Mouse (Mus musculus) heart, adult 9 months (tissue): ENCODE results near the gene Tet3.

Source experiments
- DNase-seq, 2 experiments: peaks; one replicate each; pipeline ENCODE4 v3.0.0; 2022; ENCODE audit warnings: low spot score in 2 of 2

Gene Tet3

GRCm38 (mm10) chr6:83478628-83479027 is 19.7 kb upstream of the Tet3 start:
- no peak for DNase-seq

GRCm38 (mm10) chr6:83478217-83478616 is 19.3 kb upstream of the Tet3 start:
- no peak for DNase-seq

GRCm38 (mm10) chr6:83475431-83475830 is 16.5 kb upstream of the Tet3 start:
- peak in 1 of 2 experiments; percentile 32 for DNase-seq

GRCm38 (mm10) chr6:83473240-83473639 is 14.4 kb upstream of the Tet3 start:
- peak in 1 of 2 experiments; percentile 59 for DNase-seq

GRCm38 (mm10) chr6:83471739-83472138 is 12.9 kb upstream of the Tet3 start:
- DNase-seq, result no peak

GRCm38 (mm10) chr6:83464011-83464410 is 5.1 kb upstream of the Tet3 start:
- no peak for DNase-seq

- DNase-seq, result no peak
Observed at GRCm38 (mm10) chr6:83456984-83457810, 1.7 kb downstream of the Tet3 start.

- peak; percentile 82 to 84 for DNase-seq
Observed at GRCm38 (mm10) chr6:83456131-83456983, 2.5 kb downstream of the Tet3 start.

- DNase-seq, result peak in 1 of 2 experiments; percentile 65
Observed at GRCm38 (mm10) chr6:83455328-83456130, 3.4 kb downstream of the Tet3 start.

- no peak for DNase-seq
Observed at GRCm38 (mm10) chr6:83453706-83454105, 5.2 kb downstream of the Tet3 start.

- no peak for DNase-seq
Observed at GRCm38 (mm10) chr6:83450451-83451303, 8.2 kb downstream of the Tet3 start.

GRCm38 (mm10) chr6:83449440-83449839 is 9.4 kb downstream of the Tet3 start:
- no peak for DNase-seq

GRCm38 (mm10) chr6:83448911-83449310 is 10.0 kb downstream of the Tet3 start:
- no peak for DNase-seq

GRCm38 (mm10) chr6:83447031-83447430 is 11.9 kb downstream of the Tet3 start:
- no peak for DNase-seq

- DNase-seq, result no peak
Observed at GRCm38 (mm10) chr6:83445796-83446195, 13.1 kb downstream of the Tet3 start.

GRCm38 (mm10) chr6:83443441-83444340 is 15.2 kb downstream of the Tet3 start:
- peak; percentile 71 to 76 for DNase-seq

- no peak for DNase-seq
Observed at GRCm38 (mm10) chr6:83442639-83443038, 16.2 kb downstream of the Tet3 start.

GRCm38 (mm10) chr6:83441259-83442061 is 17.4 kb downstream of the Tet3 start:
- peak; percentile 92 to 93 for DNase-seq
